11 mouse cellular contexts compared by ENCODE assay signal in genomic region chr12:111150236-111150596, GRCm38 (mm10). TPM values are rescaled to one million over a fixed set of nuclear protein-coding genes. Genes with fewer than 3 reads are reported as not detected.
DNase-seq lines count a peak whose midpoint lies in the region; ATAC-seq lines count a peak whose summit lies in the region.
"Had no signal": no experiment of that assay in that cellular context is flagged by ENCODE, and none has a peak within 500 bp of the region (broad histone marks: within the 10 kb centered on the region; RNA-seq: fewer than 3 reads in every experiment).

No protein-coding gene starts in this region.

- no peak overlapping the region for H3K9ac ChIP-seq in kidney, embryonic 15.5 days
- H3K9ac ChIP-seq in forebrain, embryonic 12.5 days, result no peak overlapping the region

- DNase-seq in urinary bladder, postnatal 14 days (ENCODE audit: low spot score), result peak; percentile 20
- no peak for DNase-seq in urinary bladder, postnatal 36 days (ENCODE audit: low spot score in 2 of 2)
- DNase-seq in naive thymus-derived CD4-positive, alpha-beta T cell, adult 2 months (ENCODE audit: low read depth), result peak; percentile 73

- no peak for ATAC-seq in kidney, embryonic 15.5 days (replicated peaks; ENCODE audit: low FRiP score)
- ATAC-seq in granulocyte monocyte progenitor cell, adult 5-6 weeks (replicated peaks; ENCODE audit: poor library complexity, severe bottlenecking), result no peak
- no peak for ATAC-seq in inflammation-experienced regulatory T-cells, adult 6 months
- no peak for ATAC-seq in forebrain, embryonic 12.5 days (ENCODE audit: low FRiP score)
- ATAC-seq: Patski had no signal

- no peak overlapping the region for H3K4me3 ChIP-seq in kidney, embryonic 15.5 days (replicated peaks)
- no peak overlapping the region for H3K4me3 ChIP-seq in forebrain, embryonic 12.5 days (replicated peaks)
- H3K4me3 ChIP-seq: erythroblast, embryonic 14.5 days had no signal

- H3K4me2 ChIP-seq in kidney, embryonic 15.5 days, result 0 out of 2 replicates have a peak overlapping the region, but pooled peaks have one; percentile 20
- no peak overlapping the region for H3K4me2 ChIP-seq in forebrain, embryonic 12.5 days

- WGBS in kidney, embryonic 15.5 days, result 5% methylated on average over 6 of the region's 6 CpGs
- 15% methylated on average over 6 of the region's 6 CpGs for WGBS in forebrain, embryonic 12.5 days

- H3K9me3 ChIP-seq in kidney, embryonic 15.5 days (replicated peaks), result no peaks in the 10 kb centered on the region
- H3K9me3 ChIP-seq in forebrain, embryonic 12.5 days, result no peaks in the 10 kb centered on the region

- peaks cover 14% of the 10 kb centered on the region for H3K4me1 ChIP-seq in kidney, embryonic 15.5 days
- peaks cover 14% of the 10 kb centered on the region for H3K4me1 ChIP-seq in forebrain, embryonic 12.5 days

- no peaks in the 10 kb centered on the region for H3K27me3 ChIP-seq in kidney, embryonic 15.5 days
- H3K27me3 ChIP-seq in forebrain, embryonic 12.5 days, result 0 out of 2 replicates have a peak, but pooled peaks cover 6% of the 10 kb centered on the region

- H3K36me3 ChIP-seq in kidney, embryonic 15.5 days, result no peaks in the 10 kb centered on the region
- H3K36me3 ChIP-seq in forebrain, embryonic 12.5 days (replicated peaks), result no peaks in the 10 kb centered on the region

- H3K27ac ChIP-seq in kidney, embryonic 15.5 days, result no peak overlapping the region
- H3K27ac ChIP-seq in forebrain, embryonic 12.5 days, result no peak overlapping the region

RNA-seq across cellular contexts. Expression of gene Traf3, which starts 16.0 kb away (rescaled TPM):
- 10.1 and 11.6 TPM in 2 replicates for polyA plus RNA-seq in kidney, embryonic 15.5 days (2015; fragmentation: Nextera tagmentation; extraction: Ambion mirVana)
- 15.0 and 16.2 TPM in 2 replicates for total RNA-seq in granulocyte monocyte progenitor cell, adult 5-6 weeks (2014; fragmentation: Nextera tagmentation)
- total RNA-seq in granulocyte monocyte progenitor cell, adult 5-6 weeks (2017), result 15.7 and 21.8 TPM in 2 replicates
- 10 to 100 TPM; 12.6 to 15.8 (median 13.7) TPM for polyA plus RNA-seq in inflammation-experienced regulatory T-cells, adult 6 months (2017; shearing (Covaris generic))
- polyA plus RNA-seq in forebrain, embryonic 12.5 days (2016; fragmentation: Nextera tagmentation; extraction: Ambion mirVana), result 25.4 and 25.5 TPM in 2 replicates

RNA-seq across cellular contexts. Expression of gene 4930595D18Rik, which starts 34.1 kb away (rescaled TPM):
- polyA plus RNA-seq in kidney, embryonic 15.5 days (2015; fragmentation: Nextera tagmentation; extraction: Ambion mirVana), result not detected in 2 replicates
- total RNA-seq in granulocyte monocyte progenitor cell, adult 5-6 weeks (2014; fragmentation: Nextera tagmentation), result not detected in 2 replicates
- total RNA-seq in granulocyte monocyte progenitor cell, adult 5-6 weeks (2017), result not detected in 2 replicates
- 1 to 10 TPM in 2 of 3 experiments, not detected in 1; 1.4 to 1.5 TPM for polyA plus RNA-seq in inflammation-experienced regulatory T-cells, adult 6 months (2017; shearing (Covaris generic))
- polyA plus RNA-seq in forebrain, embryonic 12.5 days (2016; fragmentation: Nextera tagmentation; extraction: Ambion mirVana), result not detected in 2 replicates
- total RNA-seq: heart, adult 8-10 months had no signal
- polyA plus RNA-seq: erythroblast, embryonic 14.5 days; large intestine, adult 2 months; Patski had no signal

Comparison
In these comparisons a context has a peak if more than half of its experiments do, and no peak if none do; other contexts are left out.
1. DNase-seq: peak in urinary bladder, postnatal 14 days (single experiment) and naive thymus-derived CD4-positive, alpha-beta T cell, adult 2 months (single experiment); none in urinary bladder, postnatal 36 days (0 of 2).